Mouse (Mus musculus): Measurements from ENCODE around the gene Mpp5. TPM values are rescaled to one million over a fixed set of nuclear protein-coding genes. Genes with fewer than 3 reads are reported as not detected.

Mpp5 gene
- polyA plus RNA-seq, 1 experiment: 7.5 TPM

- Histone ChIP-seq H3K4me3 (ENCODE audit: control insufficient read depth, low read depth, low read length) (peak overlapping the region; percentile 89), H3K36me3 (ENCODE audit: control insufficient read depth, insufficient read depth, low read length) (no peaks in the 10 kb centered on the region), H3K4me1 (ENCODE audit: control insufficient read depth, insufficient read depth, low read length) (no peaks in the 10 kb centered on the region; the same call in none of the 2 replicates), H3K27ac (ENCODE audit: control insufficient read depth, insufficient read depth, low read depth, low read length) (peak overlapping the region; percentile 95), H3K27me3 (ENCODE audit: control insufficient read depth, insufficient read depth, low read length) (no peaks in the 10 kb centered on the region)
- TF ChIP-seq POLR2A (IDR thresholded peaks at IDR 0.05; ENCODE audit: control insufficient read depth, low read depth, low read length) (no peak), CTCF (IDR thresholded peaks at IDR 0.05; ENCODE audit: control insufficient read depth, insufficient read depth, insufficient replicate concordance, low read depth, low read length) (no peak)
Measured at GRCm38 (mm10) chr12:78748113-78748512, 594 bp upstream of the Mpp5 start.

GRCm38 (mm10) chr12:78749378-78749801 is 683 bp downstream of the Mpp5 start:
- Histone ChIP-seq H3K36me3 (ENCODE audit: control insufficient read depth, insufficient read depth, low read length) (no peaks in the 10 kb centered on the region), H3K4me1 (ENCODE audit: control insufficient read depth, insufficient read depth, low read length) (no peaks in the 10 kb centered on the region; the same call in none of the 2 replicates), H3K27me3 (ENCODE audit: control insufficient read depth, insufficient read depth, low read length) (no peaks in the 10 kb centered on the region), H3K4me3 (ENCODE audit: control insufficient read depth, low read depth, low read length) (peak overlapping the region; percentile 89), H3K27ac (ENCODE audit: control insufficient read depth, insufficient read depth, low read depth, low read length) (peak overlapping the region; percentile 89)
- TF ChIP-seq CTCF (IDR thresholded peaks at IDR 0.05; ENCODE audit: control insufficient read depth, insufficient read depth, insufficient replicate concordance, low read depth, low read length): no peak
- TF ChIP-seq POLR2A (IDR thresholded peaks at IDR 0.05; ENCODE audit: control insufficient read depth, low read depth, low read length): peak; percentile 58; the same call in 1 of the 2 replicates

- no peaks in the 10 kb centered on the region for H3K4me1 ChIP-seq (ENCODE audit: control insufficient read depth, insufficient read depth, low read length)
- TF ChIP-seq CTCF (IDR thresholded peaks at IDR 0.05; ENCODE audit: control insufficient read depth, insufficient read depth, insufficient replicate concordance, low read depth, low read length) (no peak), POLR2A (IDR thresholded peaks at IDR 0.05; ENCODE audit: control insufficient read depth, low read depth, low read length) (no peak)
- no peaks in the 10 kb centered on the region for H3K36me3 ChIP-seq (ENCODE audit: control insufficient read depth, insufficient read depth, low read length)
- no peaks in the 10 kb centered on the region for H3K27me3 ChIP-seq (ENCODE audit: control insufficient read depth, insufficient read depth, low read length)
- H3K4me3 ChIP-seq (ENCODE audit: control insufficient read depth, low read depth, low read length): no peak overlapping the region
- H3K27ac ChIP-seq (ENCODE audit: control insufficient read depth, insufficient read depth, low read depth, low read length): no peak overlapping the region
Measured at GRCm38 (mm10) chr12:78761979-78762378, 13.3 kb downstream of the Mpp5 start.

GRCm38 (mm10) chr12:78769031-78769713 is 20.5 kb downstream of the Mpp5 start:
- H3K36me3 ChIP-seq (ENCODE audit: control insufficient read depth, insufficient read depth, low read length): no peaks in the 10 kb centered on the region
- no peak overlapping the region for H3K27ac ChIP-seq (ENCODE audit: control insufficient read depth, insufficient read depth, low read depth, low read length)
- TF ChIP-seq POLR2A (IDR thresholded peaks at IDR 0.05; ENCODE audit: control insufficient read depth, low read depth, low read length) (no peak), CTCF (IDR thresholded peaks at IDR 0.05; ENCODE audit: control insufficient read depth, insufficient read depth, insufficient replicate concordance, low read depth, low read length) (no peak)
- no peak overlapping the region for H3K4me3 ChIP-seq (ENCODE audit: control insufficient read depth, low read depth, low read length)
- H3K27me3 ChIP-seq (ENCODE audit: control insufficient read depth, insufficient read depth, low read length): no peaks in the 10 kb centered on the region
- no peaks in the 10 kb centered on the region for H3K4me1 ChIP-seq (ENCODE audit: control insufficient read depth, insufficient read depth, low read length)

- Histone ChIP-seq H3K4me1 (ENCODE audit: control insufficient read depth, insufficient read depth, low read length) (no peaks in the 10 kb centered on the region), H3K27ac (ENCODE audit: control insufficient read depth, insufficient read depth, low read depth, low read length) (no peak overlapping the region), H3K36me3 (ENCODE audit: control insufficient read depth, insufficient read depth, low read length) (no peaks in the 10 kb centered on the region), H3K27me3 (ENCODE audit: control insufficient read depth, insufficient read depth, low read length) (no peaks in the 10 kb centered on the region), H3K4me3 (ENCODE audit: control insufficient read depth, low read depth, low read length) (no peak overlapping the region)
- TF ChIP-seq CTCF (IDR thresholded peaks at IDR 0.05; ENCODE audit: control insufficient read depth, insufficient read depth, insufficient replicate concordance, low read depth, low read length): no peak
- TF ChIP-seq POLR2A (IDR thresholded peaks at IDR 0.05; ENCODE audit: control insufficient read depth, low read depth, low read length): no peak
Measured at GRCm38 (mm10) chr12:78773211-78773610, 24.5 kb downstream of the Mpp5 start.

- Histone ChIP-seq H3K36me3 (ENCODE audit: control insufficient read depth, insufficient read depth, low read length) (no peaks in the 10 kb centered on the region), H3K27ac (ENCODE audit: control insufficient read depth, insufficient read depth, low read depth, low read length) (no peak overlapping the region), H3K27me3 (ENCODE audit: control insufficient read depth, insufficient read depth, low read length) (no peaks in the 10 kb centered on the region), H3K4me3 (ENCODE audit: control insufficient read depth, low read depth, low read length) (no peak overlapping the region), H3K4me1 (ENCODE audit: control insufficient read depth, insufficient read depth, low read length) (no peaks in the 10 kb centered on the region)
- TF ChIP-seq POLR2A (IDR thresholded peaks at IDR 0.05; ENCODE audit: control insufficient read depth, low read depth, low read length) (no peak), CTCF (IDR thresholded peaks at IDR 0.05; ENCODE audit: control insufficient read depth, insufficient read depth, insufficient replicate concordance, low read depth, low read length) (no peak)
Measured at GRCm38 (mm10) chr12:78777916-78778315, 29.2 kb downstream of the Mpp5 start.

- TF ChIP-seq POLR2A (IDR thresholded peaks at IDR 0.05; ENCODE audit: control insufficient read depth, low read depth, low read length) (no peak), CTCF (IDR thresholded peaks at IDR 0.05; ENCODE audit: control insufficient read depth, insufficient read depth, insufficient replicate concordance, low read depth, low read length) (no peak)
- Histone ChIP-seq H3K36me3 (ENCODE audit: control insufficient read depth, insufficient read depth, low read length) (no peaks in the 10 kb centered on the region), H3K4me3 (ENCODE audit: control insufficient read depth, low read depth, low read length) (no peak overlapping the region), H3K4me1 (ENCODE audit: control insufficient read depth, insufficient read depth, low read length) (no peaks in the 10 kb centered on the region), H3K27me3 (ENCODE audit: control insufficient read depth, insufficient read depth, low read length) (no peaks in the 10 kb centered on the region), H3K27ac (ENCODE audit: control insufficient read depth, insufficient read depth, low read depth, low read length) (no peak overlapping the region)
Measured at GRCm38 (mm10) chr12:78778423-78779067, 29.8 kb downstream of the Mpp5 start.
